Mouse (Mus musculus) adrenal gland, postnatal 4 days (tissue): ENCODE measurements around the gene Mtg1. TPM values are rescaled to one million over a fixed set of nuclear protein-coding genes. Genes with fewer than 3 reads are reported as not detected.
A peak's percentile ranks its signal among the peaks of the same experiment; 100 is the strongest.

Source experiments
- DNase-seq, 2 experiments: peaks; one replicate each; pipeline ENCODE4 v3.0.0; 2021 to 2022; ENCODE audit warnings: low spot score in 2 of 2, mixed read lengths in 2 of 2
- long read RNA-seq, 2 experiments: library from polyadenylated mRNA; stranded (forward); transcript quantifications; one replicate each; pipeline ENCODE4 v2.0.0; 2021
- total RNA-seq, 2 experiments: library from RNA; stranded (reverse); gene quantifications; 2 replicates each; pipeline ENCODE4 v1.2.3; 2021

Mtg1 gene
- total RNA-seq = 10 to 100 TPM; 33.6 to 35.8 TPM
- long read RNA-seq, experiment 1, transcript Mtg1-201 (11 exons, 1,595 nt) = major isoform, 30 of 49 reads
- long read RNA-seq, experiment 1, partial matches to known transcripts = 2 of 49 reads
- long read RNA-seq, experiment 1, other reads (novel, unspliced or antisense) = 17 of 49 reads
- long read RNA-seq, experiment 2, transcript Mtg1-201 (11 exons, 1,595 nt) = major isoform, 43 of 51 reads
- long read RNA-seq, experiment 2, partial matches to known transcripts = 1 of 51 reads
- long read RNA-seq, experiment 2, other reads (novel, unspliced or antisense) = 7 of 51 reads

DNA sequence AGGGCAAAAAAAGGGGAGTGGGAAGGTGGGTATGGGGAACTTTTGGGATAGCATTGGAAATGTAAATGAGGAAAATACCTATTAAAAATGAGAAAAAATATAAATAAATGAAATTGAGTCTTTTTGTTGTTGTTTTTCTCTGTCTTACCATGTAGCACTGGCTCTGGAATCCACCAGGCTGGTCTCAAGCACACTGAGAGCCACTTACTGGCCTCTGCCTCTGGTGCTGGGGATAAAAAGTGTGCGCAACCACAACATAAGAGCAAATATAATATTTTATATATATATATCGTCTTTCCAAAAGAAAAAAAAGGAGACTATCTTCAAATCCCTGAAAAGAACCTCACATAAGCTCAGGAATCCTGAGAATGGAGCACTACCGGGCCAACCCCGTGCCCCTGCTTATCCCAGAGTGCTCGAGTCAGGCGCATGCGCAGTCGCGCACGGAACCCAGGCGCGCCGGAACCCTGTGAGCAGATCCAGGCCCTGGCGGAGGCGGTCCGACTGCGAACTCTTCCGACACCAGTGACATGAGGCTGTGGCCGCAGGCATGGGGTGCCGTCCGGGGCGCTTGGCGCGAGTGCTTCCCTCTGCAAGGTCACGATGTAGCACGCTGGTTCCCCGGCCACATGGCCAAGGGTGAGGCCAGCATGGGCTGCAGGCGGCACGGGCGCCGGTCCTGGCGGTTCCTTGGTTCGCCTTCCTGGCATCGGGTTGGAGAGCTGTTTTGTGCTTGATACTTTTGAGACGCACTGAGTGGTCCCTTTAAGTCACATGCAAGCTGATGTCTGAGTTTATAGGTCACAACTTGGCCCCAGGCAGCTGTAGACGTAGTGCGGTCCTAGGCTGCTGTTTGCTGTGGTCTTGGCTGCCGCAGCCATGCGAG lies at the start of gene Mtg1:
Gene Mtg1, plus strand, starts transcription at position 430 of the 886 bp plus-strand sequence.
- DNase-seq = peak; percentile 94 to 97

DNA sequence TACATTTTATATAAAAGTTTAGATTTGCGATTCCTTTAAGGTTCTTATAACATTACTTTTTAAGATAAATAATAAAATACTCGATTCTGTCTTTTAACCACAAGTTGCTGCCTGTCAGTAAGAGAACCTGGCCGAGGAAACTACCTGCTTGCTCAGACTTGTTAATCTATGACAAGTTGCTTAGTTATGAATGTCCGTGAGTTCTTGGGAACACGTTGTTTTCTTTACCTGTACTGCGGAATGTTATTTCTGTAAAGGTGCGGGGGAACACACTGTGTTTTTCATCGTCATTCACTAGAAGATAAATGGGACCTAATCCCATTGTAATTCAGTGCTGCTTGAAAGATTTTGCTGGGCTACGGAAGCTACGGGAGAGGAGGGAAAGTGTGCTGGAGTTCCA lies 46.8 kb upstream of the Mtg1 start:
- no peak for DNase-seq

DNA sequence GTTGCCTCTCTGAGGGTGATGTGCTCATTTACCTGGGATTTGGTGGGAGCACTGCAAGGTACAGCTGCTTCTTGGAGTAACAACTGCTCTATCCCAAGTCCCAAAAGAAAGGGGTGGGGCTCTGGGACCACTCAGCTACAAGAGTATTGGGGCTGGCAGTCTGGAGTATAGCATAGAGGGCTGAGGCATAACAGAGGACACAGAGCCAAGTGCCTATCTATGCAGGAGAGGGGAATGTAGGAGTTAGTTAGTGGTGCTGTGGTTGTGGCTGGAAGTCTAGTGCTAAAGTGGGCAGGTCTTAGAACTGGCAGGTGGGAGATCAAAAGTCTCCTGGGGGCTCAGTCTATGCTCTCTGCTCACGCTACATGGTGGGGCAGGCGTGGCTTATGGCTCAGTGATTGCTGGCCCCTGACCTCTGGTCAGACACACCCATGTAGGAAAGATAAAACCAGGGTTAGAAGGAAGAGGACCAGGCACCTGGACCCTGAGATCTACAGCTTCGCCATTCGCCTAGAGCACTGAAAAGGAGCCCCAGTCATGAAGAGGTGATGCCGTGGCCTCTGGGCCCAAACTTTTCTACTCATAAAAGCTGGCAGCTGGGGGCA lies 44.3 kb upstream of the Mtg1 start, which contains the start of gene Prap1:
Gene Prap1, plus strand, starts transcription at position 472 of the 605 bp plus-strand sequence.
- DNase-seq = no peak

DNA sequence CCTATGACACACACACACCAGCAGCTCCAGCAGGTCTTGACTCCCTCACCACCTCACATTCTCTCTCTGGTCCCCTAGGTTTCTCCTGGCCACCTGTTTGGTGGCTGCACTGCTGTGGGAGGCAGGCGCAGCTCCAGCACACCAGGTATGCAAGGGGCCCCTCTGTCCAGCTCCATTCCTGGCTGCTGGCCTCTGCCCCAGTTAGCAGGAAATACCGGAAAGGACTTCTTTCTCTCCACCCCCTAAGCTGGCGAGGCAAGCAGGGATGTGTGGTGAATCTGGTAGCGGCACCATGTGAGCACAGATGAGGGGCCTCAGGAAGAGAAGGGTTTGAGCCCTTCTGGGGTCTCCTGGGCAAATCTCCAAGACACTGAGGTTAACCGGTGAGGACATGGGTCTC lies 42.4 kb upstream of the Mtg1 start:
- DNase-seq = no peak

DNA sequence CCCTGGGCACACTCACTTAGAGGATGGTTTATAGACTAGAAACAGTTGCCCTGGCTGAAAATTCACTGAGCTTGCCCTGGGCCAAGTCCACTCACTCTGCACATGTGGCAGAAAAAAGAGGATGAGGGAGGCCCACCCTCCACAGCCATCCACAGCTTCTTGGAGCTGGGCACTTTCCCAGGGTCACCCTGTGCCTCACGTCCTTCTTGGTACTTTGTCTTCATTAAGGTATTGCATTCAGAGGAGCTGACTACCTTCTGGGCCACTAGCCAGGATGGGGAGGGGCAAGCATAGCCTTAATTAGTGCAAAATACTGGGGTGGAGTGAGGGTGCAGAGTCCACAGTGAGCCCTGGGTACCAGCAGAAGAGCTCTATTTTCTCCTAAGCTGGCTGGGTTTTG lies 41.8 kb upstream of the Mtg1 start:
- no peak for DNase-seq

DNA sequence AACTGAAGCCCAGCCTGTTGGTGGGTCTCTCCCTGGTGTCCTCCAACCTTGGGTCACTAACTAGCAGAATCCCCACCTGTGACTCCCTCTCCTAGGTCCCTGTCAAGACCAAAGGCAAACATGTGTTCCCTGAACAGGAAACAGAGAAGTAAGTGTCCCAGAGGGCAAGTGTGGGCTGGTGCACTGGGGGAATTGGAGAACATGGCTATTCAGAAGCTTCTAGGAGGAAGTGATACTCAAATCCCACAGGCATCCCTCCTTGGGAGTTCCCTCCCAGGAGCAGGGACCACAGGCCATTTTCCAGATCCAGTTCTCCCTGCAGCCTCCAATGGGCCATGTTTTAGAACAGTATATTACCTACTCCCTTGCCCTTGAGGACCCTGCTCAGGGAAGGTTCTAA lies 41.3 kb upstream of the Mtg1 start:
- no peak for DNase-seq

DNA sequence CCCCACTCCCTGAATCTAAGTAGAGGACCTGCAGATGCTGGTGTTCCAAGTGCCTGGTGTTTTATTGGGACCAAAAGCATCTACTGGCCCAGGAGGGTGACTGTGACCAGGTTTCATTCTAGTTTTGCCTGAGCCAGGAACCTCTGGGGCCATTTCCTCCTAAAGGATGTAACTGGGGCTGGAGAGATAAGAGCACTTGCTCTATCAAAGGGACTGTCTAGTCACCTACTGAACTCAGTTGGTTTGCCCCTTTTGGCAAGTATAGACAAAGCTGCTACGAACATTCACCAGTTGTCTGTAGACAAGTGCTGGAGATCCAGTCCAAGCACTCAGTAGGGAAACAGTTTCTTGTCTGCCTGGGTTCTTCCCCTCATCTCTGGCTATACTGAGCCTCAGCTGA lies 38.9 kb upstream of the Mtg1 start:
- no peak for DNase-seq

DNA sequence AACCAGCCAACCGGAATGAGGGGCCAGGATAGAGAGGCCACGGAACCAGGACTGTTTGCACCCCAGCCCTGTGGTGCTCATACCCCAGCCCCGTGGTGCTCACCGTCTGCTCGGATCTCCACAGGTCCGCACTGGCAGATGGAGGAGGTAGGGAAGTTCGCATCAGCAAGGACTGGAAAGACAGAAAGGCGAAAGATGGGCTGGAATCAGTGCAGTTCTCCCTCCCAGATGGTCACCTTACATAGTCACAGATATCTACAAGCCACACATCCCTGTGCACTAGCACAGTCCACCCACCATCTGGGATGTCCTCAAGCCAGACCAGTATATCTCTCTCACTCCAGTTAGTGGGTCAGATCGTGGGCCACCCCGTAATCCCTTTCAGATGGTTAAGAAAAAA lies 35.9 kb upstream of the Mtg1 start:
- no peak for DNase-seq

DNA sequence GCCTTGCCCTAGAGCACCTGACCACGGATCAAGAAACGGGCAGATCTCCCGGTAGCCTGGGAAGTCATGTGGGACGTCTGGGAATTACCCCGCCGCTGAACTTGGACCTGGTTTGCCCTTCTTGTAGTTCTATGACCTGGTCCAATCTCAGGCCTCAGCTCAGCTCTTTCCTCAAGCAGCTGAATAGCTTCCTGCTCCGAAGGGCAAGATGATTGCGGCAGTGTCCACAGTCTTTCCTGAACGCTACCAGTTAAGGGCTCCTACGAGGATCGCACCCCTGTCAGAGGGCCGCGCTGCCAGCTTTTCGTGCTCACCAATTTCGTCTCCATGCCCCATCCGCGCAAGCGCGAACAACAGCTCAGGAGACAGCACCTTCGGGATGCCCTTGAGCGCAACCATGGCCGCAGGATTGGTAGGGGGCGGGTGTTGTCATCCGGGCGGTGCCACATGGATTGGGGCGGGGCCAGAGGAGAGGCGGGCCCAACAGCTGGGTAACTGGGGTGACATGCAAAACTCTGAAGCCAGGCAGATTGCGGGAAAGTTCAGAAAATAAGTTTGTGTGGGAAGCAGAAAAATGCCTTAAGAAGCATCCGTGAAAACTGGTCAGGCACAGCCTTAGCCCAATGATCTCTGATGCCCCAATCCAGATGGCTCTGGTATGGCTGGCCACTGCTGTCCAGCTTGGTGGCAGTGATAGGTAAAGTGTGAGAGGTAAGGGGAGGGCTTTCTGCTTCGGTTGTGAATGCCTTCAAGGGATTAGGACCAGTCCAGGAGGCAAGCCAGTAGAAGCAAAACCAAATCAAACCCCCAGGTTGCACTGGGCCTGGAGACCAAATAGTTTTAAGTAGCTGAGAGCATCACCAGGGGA lies 35.1 kb upstream of the Mtg1 start, which contains the start of gene Fuom:
Gene Fuom, minus strand, starts transcription at position 449 of the 868 bp plus-strand sequence.
- peak; percentile 76 to 88 for DNase-seq

DNA sequence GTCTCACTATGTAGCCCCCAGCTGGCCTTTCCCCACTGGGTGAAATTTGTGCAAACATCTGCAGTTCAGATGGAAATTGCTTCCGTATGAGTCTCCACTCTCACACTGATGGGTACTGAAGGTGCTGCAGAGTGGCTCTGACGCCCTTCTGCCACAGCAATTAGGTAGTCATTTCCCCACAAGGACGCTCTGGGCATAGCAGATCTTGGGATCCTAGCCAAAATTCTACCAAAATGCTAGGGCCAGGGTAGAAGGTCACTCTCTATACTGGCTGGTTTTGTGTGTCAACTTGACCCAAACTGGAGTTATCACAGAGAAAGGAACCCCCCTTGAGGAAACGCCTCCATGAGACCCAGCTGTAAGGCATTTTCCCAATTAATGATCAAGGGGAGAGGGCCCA lies 33.4 kb upstream of the Mtg1 start:
- DNase-seq = no peak

DNA sequence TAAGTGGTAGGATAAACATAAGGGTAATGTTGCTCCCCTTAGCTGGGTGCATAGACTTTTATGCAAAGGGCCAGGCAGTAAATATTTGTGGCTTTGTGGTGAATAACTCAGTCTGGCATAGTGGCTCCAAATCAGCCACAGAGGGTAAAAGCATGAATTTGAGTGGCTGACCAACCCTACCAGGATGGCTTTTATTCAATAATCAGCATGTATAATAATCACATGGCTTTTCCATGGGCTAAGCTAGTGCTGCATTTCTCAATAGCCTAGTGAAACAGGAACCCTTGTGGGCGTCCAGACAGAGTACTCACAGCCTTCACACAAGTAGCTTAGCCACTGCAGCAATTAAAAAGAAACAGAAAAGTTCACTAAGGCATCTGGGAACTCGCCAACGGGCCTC lies 25.4 kb upstream of the Mtg1 start:
- DNase-seq = no peak

DNA sequence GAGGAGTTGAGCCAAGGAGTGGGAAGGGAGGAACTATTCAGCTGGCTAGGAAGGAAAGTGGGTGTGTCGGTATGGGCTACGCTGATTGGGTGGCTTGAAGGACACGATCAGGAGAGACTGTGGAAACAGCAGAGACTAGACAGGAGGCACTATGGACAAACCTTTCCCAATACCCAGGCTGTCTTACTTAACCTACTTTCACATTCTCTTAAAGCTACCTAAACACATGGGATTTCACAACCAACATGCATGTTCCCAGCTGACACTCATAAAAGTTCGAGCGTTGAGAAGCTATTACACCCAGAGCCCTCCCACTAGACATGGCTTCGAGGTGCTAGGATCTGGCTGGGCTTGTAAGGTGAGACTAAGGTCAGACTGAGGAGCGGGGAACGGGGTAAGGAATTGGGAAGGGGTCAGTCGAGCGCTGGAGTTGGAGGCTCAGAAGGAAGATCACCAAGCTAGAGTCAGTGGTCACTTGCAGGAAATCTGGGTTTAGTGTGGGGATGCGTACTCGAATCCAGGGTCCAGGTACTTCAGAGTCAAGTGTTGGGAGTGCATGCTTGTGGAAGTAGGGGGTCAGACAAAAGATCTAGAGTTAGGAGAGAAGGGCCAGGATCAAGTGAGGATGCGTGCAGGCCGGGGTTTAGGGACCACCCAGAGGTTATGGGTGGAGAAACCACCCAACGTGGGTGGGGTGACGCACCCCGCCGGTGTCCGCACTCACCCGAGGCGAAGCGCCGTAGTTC lies 21.6 kb upstream of the Mtg1 start, which contains the start of gene Paox:
Gene Paox, plus strand, starts transcription at position 217 of the 746 bp plus-strand sequence.
- DNase-seq = no peak

DNA sequence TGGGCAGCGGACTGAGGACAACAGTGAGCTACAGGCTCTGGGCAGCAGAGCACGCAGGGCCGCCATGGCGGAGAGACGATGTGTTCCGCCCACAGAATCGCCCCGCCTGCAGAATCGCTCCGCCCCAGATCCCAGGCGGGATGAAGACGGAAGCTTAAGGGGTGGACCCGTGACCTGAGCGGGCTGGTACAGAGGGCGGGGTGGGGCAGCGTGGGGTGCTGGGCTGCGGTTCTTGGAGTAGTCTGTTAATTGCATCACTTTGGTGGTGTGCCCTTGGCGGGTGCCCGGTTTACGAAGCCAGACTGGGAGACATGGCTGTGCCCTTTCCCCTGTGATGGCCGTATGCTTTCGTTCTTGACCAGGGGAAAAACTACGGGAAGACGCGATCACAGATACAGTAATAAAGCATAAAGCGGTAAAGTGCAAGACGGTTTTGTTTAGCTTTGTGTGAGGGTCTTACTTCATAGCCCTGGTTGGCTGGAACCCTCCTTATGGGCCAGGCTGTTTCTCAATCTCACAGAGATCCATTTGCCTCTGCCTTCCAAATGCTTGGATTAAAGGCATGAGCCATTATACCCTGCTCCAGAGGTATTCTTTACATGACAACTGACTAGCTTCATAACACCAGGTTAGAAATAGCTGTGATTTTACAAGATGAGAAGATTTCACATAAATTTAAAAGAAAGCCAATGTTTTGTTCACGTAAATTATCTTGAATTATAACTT lies 20.9 kb upstream of the Mtg1 start, which contains the start of gene Echs1:
Gene Echs1, minus strand, starts transcription at position 148 of the 726 bp plus-strand sequence.
- DNase-seq = peak; percentile 77 to 90

DNA sequence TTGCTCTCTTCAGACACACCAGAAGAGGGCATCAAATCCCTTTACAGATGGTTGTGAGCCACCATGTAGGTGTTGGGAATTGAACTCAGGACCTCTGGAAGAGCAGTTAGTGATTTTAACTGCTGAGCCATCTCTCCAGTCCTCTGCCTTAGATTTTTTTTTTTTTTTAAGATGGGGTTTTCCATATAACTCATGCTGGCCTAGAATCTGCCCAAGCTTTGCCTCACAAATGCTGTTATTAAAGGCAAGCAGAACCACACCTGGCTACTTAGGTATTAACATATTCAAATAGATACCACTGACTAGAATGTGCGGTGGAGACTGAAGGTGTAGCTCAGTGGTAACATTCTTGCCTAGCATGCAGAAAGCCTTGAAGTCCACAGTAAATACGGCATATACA lies 16.9 kb upstream of the Mtg1 start:
- no peak for DNase-seq

DNA sequence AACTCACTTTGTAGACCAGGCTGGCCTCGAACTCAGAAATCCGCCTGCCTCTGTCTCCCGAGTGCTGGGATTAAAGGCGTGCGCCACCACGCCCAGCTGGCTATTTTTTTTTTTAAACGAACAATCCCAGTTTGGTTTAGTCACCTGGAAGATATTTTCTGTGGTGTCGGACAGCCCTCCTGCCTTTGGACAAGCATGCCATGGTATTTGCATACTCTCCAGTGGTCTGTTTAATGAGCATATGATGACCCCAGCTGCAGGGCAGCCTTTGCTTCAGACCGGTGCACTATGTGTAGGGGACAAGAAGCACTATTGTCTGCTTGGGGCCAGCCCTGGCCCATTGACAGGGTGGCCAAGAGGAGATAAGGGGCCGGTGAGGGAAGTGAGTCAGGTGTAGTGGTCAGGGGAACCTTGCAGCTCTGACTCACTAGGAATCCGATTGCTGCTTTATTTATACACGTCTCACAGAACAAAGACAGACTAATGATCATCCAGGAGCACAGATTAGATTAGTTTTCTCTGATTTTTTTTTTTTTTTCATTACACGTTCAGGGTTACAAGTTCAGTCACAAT lies 15.9 kb upstream of the Mtg1 start:
- DNase-seq = no peak

DNA sequence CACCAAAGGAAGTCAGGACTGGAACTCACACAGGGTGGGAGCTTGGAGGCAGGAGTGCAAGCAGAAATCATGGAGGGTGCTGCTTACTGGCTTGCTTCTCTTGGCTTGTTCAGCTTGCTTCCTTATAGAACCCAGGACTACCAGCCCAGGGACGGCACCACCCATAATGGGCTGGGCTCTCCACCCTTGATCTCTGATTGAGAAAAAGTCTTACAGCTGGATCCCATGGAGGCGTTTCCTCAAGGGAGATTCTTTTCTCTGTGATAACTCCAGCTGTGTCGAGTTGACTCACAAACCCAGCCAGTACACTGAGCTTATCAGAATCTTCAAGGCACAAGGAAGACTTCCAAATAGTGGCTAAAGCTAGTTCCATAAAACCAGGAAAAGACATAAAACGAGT lies 14.6 kb upstream of the Mtg1 start:
- no peak for DNase-seq

DNA sequence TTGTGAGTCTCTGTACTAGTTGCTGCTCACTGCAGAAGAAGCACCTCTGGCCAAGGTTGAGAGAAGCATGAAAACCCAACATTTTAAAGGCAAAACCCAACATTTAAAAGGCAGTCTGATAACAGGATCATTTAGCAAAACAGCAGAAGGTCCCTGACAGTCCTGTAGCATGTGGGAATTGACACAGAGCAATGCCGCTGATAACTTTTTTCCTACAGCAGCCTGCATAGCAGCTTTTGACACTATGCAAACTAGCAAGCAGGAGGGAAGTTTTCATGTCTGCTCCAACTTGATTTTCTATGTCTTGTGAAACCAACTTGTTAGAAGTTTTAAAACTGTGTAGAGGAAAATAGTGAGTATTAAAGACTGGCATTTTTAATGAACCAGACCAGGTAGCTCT lies 13.0 kb upstream of the Mtg1 start:
- no peak for DNase-seq

DNA sequence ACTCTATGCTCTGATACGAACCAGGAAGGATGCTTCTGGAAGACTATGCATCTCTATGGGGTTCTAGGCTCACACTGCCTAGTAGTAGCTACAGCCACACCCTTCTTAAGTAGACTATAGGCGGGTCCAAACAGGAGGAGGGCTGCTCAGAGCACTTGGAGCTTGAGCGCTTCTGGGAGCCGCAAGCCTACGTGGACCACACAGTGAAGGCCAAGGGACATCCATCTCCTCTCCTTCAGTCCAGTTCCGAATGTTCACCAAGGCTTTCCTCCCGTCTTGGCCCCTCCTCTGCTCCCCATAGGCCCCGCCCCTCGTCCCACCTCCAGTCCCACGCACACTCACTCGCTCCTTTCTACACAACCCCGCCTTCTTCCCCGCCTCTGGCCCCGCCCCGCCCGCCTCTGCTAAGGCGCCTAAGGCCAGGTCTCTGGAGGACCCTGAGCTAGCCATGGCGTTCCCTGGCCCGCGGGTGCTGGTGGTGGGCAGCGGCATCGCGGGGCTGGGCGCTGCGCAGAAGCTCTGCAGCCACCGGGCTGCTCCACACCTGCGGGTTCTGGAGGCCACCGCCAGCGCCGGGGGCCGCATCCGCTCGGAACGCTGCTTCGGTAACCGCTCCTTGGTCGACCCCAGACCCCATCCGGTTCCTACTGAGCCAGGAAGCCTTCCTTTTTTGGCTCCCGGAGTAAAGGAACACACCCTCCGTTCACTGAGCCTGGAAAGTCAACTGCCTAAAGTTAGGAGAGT lies 11.9 kb upstream of the Mtg1 start:
- DNase-seq = peak; percentile 76 to 89
